Mouse (Mus musculus): Measurements from ENCODE around the gene Bsdc1.
"Not testable (repeated sequence)": the region's sequence is repeated elsewhere in the genome, so short reads cannot be mapped to it uniquely, and the experiment has no call there.

Bsdc1 gene

DNA sequence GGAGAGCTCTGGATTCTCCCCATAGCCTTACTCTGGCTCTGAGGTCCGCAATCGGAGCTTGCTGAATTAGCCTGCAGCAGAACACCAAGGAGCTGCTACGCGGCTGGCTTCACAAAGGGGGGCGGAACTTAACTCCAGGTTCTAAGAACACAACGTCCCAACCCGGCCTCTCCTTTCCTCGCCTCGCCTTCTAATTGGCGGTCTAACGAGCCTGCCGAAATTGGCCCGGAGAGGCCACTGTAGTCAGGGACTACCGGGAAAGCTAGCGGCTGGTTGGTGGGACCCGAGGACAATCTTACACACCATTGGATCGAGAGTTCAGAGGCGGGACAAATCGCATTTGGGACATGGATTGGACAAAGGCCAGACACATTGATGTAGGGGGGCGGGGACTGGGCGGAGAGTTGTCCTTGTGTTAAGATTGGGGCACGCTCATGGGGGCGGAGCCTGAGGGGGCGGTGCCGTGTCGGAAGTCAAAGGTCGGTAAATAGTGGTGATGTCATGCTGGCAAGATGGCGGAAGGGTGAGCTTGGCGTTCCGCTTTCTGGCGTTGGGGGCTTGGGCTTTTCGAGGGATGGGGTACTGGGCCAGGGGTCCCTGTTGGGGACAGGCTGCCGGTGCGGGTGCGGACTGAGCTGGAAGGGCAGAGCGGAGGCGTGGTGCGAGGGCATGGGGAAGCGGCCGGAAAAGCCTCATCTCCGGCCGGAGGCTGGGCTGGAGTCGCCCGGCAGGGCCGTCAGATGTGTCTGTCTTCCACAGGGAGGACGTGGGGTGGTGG is at the start of gene Bsdc1:
Gene Bsdc1, plus strand, starts transcription at position 399 of the 778 bp plus-strand sequence.
- DNase-seq (ENCODE audit: extremely low spot score, low read depth, low spot score) = peak; percentile 98

DNA sequence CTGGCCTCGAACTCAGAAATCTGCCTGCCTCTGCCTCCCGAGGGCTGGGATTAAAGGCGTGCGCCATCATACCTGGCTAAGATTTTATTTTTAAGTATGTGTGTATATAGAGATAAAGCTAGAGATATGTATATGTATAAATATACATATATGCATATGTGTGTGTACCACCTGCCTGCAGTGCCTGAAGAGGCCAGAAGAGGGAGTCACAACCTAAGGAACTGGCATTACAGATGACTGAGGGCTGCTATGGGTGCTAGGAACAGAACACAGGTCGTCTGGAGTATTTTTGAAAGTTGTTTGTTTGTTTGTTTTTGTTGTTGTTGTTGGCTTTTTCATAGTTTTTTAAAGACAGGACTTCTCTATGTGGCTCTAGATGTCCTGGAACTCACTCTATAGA is 45.5 kb upstream of the Bsdc1 start:
- DNase-seq (ENCODE audit: extremely low spot score, low read depth, low spot score) = no peak

DNA sequence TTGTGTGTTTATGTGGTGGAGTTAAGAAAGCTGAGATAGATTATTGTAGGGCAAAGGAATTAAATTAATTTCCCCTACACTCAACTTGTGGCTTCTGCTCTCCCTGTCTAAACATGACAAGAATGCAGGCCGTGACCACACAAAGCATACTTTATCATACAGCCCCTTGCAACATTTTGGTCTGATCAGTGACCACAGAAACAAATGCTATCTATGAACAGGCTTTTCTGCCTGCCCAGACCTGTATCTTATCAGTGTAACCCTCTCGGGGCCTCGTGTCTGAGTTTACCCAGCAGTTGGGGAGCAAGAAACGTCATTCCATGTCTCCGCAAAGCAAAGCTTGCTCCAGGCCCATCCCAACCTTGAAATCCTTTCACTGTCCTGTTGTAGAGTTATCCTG is 44.9 kb upstream of the Bsdc1 start:
- no peak for DNase-seq (ENCODE audit: extremely low spot score, low read depth, low spot score)

DNA sequence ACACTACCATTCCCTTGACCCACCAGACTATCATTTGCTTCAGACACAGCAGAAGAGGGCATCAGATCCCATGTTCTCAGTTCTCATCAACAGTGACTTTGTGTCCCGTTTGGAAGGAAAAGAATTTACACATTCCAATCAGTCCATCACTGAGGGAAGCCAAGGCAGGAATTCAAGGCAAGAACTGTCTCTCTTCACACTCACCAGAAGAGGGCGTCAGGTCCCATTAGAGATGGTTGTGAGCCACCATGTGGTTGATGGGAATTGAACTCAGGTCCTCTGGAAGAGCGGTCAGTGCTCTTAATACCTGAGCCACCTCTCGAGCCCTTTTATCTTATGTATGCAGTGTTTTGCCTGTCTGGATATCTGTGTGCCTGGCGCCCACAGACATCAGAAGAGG is 43.1 kb upstream of the Bsdc1 start:
- no peak for DNase-seq (ENCODE audit: extremely low spot score, low read depth, low spot score)

DNA sequence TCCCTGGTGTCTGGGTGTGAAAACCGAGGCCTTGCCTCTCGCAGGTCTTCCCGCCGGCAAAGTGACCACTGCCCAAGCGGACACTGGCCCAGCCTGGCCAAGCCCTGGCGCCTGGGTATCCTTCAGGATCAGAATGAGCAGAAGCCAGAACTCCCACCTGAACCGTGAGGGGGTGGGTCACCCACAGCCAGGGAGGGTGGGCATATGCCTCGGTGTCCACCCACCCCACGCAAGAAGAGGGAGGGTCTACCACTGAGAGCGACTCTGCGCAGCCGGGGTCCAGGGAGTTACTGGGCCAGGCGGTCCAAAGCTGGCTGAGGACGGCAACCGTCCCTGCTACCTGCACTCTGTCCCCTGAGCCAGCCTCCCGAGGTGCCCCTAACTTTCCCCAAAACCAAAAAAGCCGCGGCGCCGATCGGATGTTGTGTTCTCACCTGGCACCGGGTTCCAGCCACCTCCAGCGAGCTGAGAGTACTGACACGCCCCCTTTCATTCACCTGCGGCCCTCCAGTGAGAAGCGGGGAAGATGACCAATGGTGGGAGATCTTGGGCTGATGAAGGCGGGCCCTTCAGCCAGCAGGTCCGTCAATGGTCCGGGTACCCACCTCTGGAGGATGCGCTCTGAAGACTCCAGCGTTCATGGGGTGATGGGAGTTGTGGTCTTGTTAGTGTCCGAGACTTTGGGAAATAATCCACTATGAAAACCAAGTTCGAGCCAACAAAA is 20.9 kb upstream of the Bsdc1 start, which contains the start of gene Zbtb8b:
Gene Zbtb8b, minus strand, starts transcription at position 514 of the 724 bp plus-strand sequence.
- DNase-seq (ENCODE audit: extremely low spot score, low read depth, low spot score) = no peak

GRCm38 (mm10) chr4:129441145-129441544 is 20.2 kb upstream of the Bsdc1 start:
- no peak for DNase-seq (ENCODE audit: extremely low spot score, low read depth, low spot score)

DNA sequence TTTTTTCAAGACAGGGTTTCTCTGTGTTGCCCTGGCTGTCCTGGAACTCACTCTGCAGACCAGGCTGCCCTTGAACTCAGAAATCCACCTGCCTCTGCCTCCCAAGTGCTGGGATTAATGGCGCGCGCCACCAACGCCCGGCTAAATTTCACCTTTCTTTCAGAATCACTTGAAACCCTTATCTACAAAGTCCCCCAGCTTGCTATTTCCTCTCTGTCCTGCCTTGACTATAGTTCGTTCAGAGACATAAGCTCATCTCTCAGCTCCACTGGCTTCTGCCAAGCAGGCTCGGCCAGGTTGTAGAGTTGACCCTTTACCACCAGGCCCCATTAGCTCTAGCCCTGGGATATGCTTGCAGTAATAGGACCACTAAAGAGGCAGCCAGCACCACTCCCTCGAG is 14.0 kb upstream of the Bsdc1 start:
- no peak for DNase-seq (ENCODE audit: extremely low spot score, low read depth, low spot score)

- DNase-seq (ENCODE audit: extremely low spot score, low read depth, low spot score) = no peak
These were observed 13.4 kb upstream of the Bsdc1 start for GRCm38 (mm10) chr4:129447778-129448563.

DNA sequence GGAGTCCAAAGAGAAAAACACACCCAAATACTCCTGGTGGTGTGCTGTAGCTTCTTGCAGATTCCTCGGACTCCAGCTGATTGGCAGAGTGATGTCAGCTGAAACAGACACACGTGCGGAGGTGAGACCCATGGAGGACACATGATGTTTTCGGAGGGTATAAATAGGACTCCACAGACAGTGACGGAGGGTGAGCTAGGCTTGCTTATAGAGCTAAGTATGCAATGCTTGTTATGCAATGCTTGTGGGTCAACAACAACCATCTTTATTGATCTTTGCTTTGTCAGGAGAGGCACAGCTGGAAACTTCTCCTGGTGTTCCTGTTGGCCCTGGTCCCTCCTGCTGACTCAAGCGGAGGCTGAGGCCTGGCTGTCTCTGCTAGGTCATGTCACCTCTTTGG is 12.7 kb upstream of the Bsdc1 start:
- DNase-seq (ENCODE audit: extremely low spot score, low read depth, low spot score) = no peak

- DNase-seq (ENCODE audit: extremely low spot score, low read depth, low spot score) = no peak
These were observed 10.5 kb upstream of the Bsdc1 start for GRCm38 (mm10) chr4:129450851-129451250.

DNA sequence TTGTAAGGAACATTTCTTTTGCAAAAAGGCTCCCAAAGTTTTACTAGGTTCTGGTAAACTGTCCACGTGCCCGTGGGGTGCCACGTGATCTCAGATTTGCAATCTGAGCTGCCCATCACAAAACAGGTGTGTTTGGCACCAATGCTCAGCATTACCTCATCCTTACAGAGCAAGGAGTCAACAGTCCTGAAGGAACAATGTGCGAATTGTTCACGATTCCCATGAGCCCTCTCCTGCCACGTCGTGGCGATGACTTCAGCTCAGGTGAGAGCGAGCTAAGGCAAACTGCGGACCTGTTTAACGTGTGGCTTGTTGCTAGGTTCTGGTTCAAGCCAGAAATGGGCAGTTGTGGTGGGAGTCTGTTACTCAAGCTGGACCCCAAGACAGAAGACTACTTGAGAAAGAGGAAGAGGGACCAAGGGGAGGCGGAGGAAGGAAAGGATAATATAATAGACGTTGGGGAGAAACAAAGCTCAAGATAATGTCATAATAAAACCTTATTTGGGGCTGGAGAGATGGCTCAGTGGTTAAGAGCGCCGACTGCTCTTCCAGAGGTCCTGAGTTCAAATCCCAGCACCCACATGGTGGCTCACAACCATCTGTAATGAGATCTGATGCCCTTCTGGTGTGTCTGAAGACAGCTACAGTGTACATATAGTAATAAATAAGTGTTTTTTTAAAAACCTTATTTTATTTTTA is 9.8 kb upstream of the Bsdc1 start:
- DNase-seq (ENCODE audit: extremely low spot score, low read depth, low spot score) = no peak

DNA sequence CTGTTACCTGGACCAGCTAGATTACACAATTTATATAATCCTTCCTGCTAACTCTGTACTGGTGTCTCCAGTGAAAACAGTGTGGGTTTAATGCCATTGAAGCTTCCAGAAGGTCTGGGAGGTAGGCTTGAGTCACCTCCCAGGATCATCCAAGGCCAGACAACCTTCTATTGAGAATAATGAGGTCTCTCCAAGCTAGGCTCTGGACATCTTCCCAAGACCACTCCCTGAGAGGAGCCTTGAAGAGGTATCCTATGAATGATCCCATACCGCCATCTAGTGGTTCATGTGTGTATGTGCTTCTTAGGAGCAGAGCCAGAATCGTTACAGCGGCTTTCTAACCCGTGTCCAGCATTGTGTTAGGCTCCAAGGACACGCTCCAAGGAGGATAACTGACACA is 6.1 kb upstream of the Bsdc1 start:
- peak; percentile 85 for DNase-seq (ENCODE audit: extremely low spot score, low read depth, low spot score)

DNA sequence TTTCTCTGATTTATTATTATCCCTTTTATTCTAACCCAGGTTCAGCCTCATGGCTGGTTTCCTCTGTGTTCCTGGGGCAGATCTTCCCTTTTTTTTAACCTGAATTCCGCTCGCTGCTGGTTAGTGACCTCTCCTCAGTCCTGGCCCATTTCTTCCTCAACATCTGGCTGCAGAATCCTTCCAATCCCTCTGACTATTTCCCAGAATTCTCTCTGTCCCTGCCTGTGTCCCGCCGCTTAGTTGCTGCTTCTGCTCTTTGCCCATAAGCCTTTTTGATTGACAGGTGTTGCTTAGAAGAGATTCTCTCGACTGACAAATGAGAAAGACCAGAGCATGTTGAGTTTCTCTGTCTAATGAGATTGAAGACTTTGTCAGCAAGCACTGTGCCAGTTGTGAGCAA is 5.3 kb upstream of the Bsdc1 start:
- no peak for DNase-seq (ENCODE audit: extremely low spot score, low read depth, low spot score)

GRCm38 (mm10) chr4:129457311-129457710 is 4.1 kb upstream of the Bsdc1 start:
- DNase-seq (ENCODE audit: extremely low spot score, low read depth, low spot score) = not testable (repeated sequence)

DNA sequence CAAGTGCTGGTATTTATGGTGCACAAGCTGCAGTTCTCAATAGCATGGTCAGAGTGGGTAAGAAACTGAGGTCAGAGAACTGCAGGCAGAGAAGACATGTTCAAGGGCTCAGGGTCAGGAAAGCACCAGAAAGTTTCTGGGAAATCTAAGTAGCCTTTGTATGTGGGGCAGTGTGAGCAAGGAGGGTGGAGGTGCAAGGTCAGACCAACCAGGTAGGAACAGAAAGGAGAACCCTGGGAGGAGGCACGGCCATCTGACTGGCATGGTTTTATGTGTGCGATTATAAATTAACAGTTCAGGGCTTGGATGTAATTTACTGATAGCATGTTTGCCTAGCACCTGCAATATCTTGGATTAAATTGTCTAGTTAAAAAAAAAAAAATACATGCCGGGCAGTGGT is 1.7 kb upstream of the Bsdc1 start:
- DNase-seq (ENCODE audit: extremely low spot score, low read depth, low spot score) = no peak

DNA sequence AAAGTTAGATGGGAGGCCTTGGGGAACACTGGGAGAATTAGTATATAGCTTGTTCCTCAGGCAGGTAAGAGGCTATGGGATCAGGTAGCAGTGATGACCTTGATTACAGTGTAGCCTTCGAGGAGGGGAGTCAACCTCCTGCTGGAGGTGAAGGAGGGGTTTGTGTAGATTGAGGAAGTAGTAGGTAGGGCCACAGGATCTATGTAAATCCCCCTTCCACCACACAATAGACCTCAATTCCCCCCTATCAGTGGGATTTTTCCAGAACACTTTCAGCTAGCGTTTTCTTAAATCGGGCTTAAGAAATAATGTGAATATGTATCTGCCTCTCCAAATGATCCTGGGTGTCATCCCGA is 576 bp upstream of the Bsdc1 start:
- DNase-seq (ENCODE audit: extremely low spot score, low read depth, low spot score) = peak; percentile 20

DNA sequence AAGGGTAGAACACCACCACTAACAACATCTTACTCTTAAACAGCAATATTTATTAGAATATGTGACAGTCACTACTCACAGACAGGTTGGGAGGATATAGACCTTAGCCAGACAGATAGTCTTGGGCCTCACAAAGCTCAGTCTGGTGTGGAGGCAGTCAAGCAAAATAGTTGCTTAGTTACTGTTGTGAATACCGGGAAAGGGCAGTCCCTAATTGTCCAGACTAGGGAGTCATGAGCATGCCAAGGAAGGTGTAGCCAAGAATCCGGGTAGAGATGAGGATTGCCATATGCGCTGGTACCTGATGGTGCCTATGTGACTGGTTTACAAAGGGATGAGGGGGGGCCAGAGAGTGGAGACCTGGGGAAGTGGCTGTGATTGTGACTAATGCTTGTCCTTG is 737 bp downstream of the Bsdc1 start:
- no peak for DNase-seq (ENCODE audit: extremely low spot score, low read depth, low spot score)

DNA sequence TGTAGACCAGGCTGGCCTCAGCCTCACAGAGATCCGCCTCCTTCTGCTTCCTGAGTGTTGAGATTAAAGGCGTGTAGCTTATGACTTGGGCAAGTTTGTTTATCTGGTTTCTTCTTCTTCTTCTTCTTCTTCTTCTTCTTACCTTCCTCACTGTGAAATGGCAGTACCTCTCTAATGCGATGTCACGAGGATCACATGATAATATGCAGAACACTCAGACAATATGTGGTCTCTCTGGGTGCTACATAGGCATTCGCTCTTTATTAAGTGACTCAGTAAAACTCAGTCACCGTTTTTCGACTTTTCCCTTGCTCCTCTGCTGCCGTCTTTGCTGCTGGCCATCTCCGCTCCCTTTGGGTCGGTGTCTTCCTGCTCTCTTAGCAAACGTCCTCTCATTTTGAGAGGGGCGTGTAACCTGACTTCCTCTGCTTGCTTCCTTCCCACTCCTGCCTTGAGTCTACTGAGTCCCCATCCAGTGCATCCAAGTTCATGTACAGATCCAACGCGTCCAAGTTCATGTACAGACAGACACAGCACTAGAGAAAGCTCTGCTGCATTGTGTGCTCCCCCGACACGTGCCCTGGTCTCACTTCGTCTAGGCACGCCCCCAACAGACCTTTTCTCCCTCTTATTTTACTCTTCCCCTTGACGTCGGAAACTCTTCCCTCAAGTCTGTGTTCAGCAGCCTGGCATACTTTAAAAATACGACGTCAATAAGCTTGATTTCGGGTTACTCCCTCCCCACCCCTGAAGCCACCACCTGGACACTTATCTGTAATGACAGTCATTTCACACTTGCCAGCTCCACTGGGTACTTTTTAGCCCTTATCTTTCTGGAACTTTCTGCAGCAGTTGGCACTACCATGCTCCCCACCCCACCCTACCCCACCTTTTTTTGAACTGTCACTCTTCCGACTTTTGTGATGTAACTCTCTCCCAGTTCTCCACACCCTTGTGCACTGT is 2.0 kb downstream of the Bsdc1 start:
- DNase-seq (ENCODE audit: extremely low spot score, low read depth, low spot score) = no peak

DNA sequence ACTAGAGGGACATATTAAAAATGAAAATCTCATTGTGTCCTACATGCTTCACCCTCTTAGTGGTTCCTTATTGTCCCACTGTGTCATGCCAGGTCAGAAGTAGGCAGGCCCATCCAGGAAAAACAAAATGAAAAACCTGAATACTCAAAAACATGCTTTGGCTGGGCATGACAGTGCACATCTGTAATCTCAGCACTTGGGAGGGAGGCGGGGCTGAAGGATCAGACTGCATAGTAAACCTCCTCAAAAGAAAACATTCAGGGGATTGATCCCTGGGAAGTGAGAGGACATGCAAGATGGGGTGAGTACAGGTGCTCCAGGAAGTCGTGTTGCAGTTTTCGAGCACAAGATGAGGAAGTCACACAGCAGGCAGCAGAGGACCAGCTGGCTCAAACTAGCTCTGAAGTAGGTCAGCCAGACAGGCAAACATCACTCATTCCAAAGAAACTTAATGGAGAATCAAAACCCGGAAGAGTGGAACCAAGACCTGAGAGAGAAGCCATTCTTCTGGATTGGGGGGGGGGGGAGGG is 3.0 kb downstream of the Bsdc1 start:
- no peak for DNase-seq (ENCODE audit: extremely low spot score, low read depth, low spot score)

DNA sequence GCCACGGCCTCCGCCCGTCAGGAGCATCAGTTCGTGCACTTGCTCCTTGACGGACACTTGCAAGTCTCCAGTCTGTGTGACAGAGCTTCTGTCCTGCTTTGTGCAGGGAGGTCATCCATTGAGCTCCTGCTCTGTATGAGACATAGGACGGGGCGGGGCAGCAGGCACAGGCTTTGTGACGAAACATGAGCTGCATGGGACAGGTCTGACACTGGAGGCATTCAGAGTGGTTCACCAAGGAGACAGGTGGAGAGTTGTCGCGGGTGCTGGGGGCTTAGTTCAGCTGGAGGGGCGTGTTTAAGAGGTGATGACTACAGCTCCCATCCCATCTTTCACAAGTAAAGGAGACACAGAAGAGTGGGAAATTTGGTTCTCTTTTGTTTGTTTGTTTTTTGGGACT is 14.7 kb downstream of the Bsdc1 start:
- no peak for DNase-seq (ENCODE audit: extremely low spot score, low read depth, low spot score)
